Mouse (Mus musculus) cerebellum, adult 2 months (tissue): ENCODE data around the gene Cbr2.

ENCODE experiments used
- CTCF ChIP-seq: fragments of 200-500 bp; IDR thresholded peaks from 2 replicates; pipeline ENCODE4 v1.5.1; 2011; ENCODE audit warnings: low read depth, mild to moderate bottlenecking, control low read depth, low read length, moderate library complexity, borderline replicate concordance; ENCODE audit not compliant: insufficient read depth
- POLR2A ChIP-seq: fragments of 200-500 bp; IDR thresholded peaks from 2 replicates; pipeline ENCODE4 v1.6.1; 2011; ENCODE audit warnings: low read length, control low read depth, borderline replicate concordance; ENCODE audit not compliant: insufficient read depth

GRCm38 (mm10) chr11:120679909-120680308 is 52.0 kb downstream of the Cbr2 start:
- TF ChIP-seq CTCF (peak; percentile 44; the same call in 1 of the 2 replicates), POLR2A (no peak)
